Mouse (Mus musculus) right cerebral cortex, adult 2 months (tissue): ENCODE data around the gene Appbp2.

ENCODE experiments used
- DNase-seq, 2 experiments: peaks; one replicate each; pipeline ENCODE4 v3.0.0; 2021 to 2022; ENCODE audit warnings: low spot score in 2 of 2

Appbp2 gene

GRCm38 (mm10) chr11:85223248-85223647 lies 11.7 kb downstream of the Appbp2 start:
- no peak for DNase-seq

DNA sequence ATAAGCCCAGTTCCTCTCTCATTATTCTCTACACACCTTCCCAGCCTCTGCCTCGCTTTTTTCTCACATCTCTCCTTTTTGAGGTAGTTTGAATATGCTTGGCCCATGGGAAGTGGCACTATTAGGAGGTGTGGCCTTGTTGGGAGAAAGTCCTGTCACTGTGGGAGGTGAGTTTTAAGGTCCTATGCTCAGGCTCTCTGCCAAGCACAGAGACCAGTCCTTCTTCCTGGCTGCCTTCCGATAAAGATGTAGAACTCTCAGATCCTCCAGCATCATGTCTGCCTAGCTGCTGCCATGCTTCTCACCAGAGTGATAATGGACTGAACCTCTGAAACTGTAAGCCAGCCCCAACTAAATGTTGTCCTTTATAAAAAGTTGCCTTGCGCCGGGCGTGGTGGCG lies 12.4 kb downstream of the Appbp2 start:
- no peak for DNase-seq

DNA sequence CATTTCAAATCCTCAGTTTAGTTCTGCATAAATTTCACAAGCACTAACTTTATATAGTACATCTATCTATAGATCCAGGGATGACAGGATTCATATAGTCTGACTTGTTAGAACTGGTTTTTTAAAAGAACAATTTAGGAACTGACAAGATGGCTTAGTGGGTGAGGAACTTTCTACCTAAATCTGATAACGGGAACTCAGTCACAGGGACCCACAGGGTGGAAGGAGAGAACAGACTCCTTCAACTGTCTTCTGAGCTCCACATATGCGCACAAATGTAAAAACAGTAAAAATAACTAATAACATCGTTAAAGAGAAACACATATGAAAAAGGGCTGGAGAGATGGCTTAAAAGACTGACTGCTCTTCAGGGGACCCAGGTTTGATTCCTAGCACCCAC lies 15.9 kb downstream of the Appbp2 start:
- no peak for DNase-seq

DNA sequence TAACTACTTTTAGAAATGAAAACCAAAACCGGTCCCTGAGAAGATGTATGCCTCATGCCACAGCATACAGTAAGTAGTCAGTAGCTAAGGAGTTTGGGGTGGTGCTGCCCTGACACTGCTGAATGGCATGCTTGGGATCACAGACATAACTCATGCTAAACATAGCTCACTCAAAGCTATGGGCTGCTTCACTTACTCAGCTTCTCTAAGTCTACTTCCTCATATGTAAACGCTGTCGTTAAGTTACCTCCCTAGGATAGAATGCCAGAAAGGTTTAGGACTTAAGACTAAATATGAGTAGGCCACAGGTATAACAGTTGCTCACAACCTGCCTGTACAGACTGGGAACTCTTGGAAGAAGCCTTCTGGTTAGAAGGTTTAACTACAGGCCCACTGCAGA lies 20.3 kb downstream of the Appbp2 start:
- DNase-seq: no peak

DNA sequence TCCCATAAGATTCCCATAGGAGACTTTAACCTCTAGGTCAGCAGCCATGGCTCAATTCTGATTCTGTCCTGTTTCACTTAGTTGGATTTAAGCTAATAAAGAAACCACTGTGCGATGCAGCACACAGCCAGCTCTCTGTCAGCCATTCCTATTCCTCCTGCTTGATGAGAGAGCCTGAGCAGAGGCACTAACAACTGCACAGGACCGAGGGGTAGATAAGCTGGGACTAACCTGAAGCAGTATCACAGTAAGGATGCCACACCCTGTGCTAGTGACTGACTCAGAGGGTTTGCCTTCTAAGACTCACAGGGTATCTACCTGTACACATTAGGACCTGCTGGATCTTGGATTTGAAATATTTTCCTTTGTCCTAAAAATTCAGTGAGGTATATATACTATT lies 21.7 kb downstream of the Appbp2 start:
- no peak for DNase-seq

DNA sequence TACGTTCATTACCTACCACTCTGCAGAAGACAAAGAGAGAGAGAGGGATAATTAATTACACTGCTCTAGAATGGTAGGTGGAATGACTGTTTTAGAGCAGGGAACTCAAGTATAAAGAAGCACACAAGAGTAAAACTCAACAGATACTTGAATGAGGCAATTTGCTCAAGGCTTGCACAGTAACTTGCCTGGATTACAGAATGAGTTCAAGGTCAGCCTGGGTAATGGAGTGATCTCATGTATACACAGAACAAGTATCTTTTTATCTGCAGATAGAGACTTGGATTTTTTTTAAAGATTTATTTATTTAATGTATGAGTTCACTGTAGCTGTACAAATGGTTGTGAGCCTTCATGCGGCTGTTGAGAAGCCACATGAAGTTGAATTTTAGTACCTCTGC lies 23.8 kb downstream of the Appbp2 start:
- DNase-seq: no peak

DNA sequence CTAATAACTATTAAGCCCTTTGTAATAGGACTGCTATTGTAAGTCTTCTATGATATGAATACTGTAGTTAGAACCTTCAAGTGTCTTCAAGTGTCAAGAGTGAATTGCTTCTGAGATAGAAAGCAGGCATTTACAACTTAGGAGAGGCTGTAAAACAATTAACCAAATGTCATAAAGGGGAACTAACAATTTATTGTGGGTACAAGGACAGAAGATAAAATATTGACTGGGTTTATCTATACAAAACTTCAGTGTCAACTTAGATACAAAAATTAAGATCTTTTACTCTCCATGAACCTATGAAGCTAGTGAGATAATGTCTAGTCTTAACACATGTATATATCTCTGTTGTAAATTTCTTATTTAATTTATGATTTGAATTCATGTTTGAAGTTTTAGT lies 28.7 kb downstream of the Appbp2 start:
- DNase-seq: no peak

GRCm38 (mm10) chr11:85198906-85199305 lies 36.0 kb downstream of the Appbp2 start:
- DNase-seq: no peak

DNA sequence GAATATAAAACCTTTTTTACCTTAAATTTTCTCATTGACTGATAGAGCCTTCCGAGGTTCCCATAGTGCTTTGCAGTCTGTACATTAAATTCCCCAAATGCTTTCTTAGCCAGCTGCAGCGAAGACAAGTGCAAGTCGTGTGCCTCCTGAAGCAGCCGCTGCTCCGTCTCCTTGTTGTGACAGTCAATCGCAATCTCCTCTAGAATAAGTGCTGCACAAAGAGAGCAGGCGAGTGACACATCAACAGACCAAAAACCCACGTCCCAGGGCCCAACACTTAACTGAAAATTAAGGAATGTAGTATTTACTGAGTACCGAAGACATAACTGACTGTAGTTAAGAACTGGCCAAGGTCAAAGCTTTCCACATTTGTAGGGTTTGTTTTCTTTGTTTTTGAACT lies 38.9 kb downstream of the Appbp2 start:
- no peak for DNase-seq

DNA sequence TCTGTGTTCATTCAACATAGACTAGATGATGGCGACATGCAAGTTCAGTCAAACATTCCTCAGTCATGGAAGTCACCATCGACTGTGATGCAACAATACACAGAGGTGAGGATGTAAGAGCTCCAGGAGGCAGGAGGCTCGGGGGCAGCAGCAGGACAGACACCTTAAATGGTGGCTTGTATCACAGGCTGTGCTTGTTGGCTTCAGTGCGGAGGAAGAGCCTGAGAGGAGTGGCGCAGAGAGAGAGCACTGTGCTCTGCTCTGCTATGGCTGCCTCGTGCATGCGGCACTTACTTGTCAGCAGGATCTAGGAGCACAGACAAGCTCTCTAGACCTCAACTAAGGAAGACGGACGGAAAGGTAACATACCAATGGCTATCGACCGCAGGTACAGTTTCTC lies 40.7 kb downstream of the Appbp2 start:
- DNase-seq: no peak

- DNase-seq: no peak
Observed at GRCm38 (mm10) chr11:85190741-85191140, 44.2 kb downstream of the Appbp2 start.

DNA sequence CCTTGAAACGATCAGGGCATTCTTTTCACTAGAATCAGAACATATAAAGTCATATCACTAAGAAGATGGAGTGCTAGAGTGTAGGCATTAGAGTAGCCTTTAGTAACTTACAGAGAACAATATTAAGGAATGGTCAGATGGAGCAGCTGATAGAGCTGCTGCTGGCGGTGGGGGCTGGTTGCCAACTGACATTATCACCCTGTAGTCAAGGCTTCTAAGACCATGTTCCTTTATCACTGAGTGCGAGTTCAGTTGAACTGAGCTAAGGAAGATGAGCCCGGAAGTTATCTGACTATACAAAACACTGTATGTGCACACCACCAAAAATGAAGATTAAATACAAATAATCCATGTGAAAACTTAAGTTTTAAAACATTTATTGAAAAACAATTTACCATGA lies 45.8 kb downstream of the Appbp2 start:
- no peak for DNase-seq

- DNase-seq: no peak
Observed at GRCm38 (mm10) chr11:85184839-85185238, 50.1 kb downstream of the Appbp2 start.

- no peak for DNase-seq
Observed at GRCm38 (mm10) chr11:85184082-85184481, 50.8 kb downstream of the Appbp2 start.

GRCm38 (mm10) chr11:85183284-85183779 lies 51.6 kb downstream of the Appbp2 start:
- no peak for DNase-seq

GRCm38 (mm10) chr11:85182617-85183283 lies 52.2 kb downstream of the Appbp2 start:
- DNase-seq: peak; percentile 72

DNA sequence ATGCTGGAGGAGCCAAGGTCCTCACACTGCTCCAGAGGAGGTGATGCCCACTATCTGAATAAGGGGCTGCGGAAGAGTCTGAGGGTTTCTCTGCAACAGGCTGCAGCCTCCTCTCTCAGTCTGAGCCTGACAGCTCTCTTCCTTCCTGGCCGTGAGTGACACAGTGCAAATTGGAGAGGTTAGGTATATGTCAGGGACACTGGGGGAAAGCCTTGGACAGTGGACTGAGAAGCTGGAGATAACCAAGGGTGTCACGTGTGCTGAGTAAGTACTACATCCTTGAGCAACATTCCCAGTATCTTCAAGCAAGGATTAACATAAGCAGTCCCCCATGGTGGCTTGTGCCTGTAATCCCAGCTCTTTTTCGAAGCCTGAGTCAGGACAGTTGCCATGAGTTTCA lies 56.5 kb downstream of the Appbp2 start:
- DNase-seq: no peak

GRCm38 (mm10) chr11:85177761-85178160 lies 57.2 kb downstream of the Appbp2 start:
- DNase-seq: no peak

- DNase-seq: no peak
Observed at GRCm38 (mm10) chr11:85175941-85176340, 59.0 kb downstream of the Appbp2 start.

DNA sequence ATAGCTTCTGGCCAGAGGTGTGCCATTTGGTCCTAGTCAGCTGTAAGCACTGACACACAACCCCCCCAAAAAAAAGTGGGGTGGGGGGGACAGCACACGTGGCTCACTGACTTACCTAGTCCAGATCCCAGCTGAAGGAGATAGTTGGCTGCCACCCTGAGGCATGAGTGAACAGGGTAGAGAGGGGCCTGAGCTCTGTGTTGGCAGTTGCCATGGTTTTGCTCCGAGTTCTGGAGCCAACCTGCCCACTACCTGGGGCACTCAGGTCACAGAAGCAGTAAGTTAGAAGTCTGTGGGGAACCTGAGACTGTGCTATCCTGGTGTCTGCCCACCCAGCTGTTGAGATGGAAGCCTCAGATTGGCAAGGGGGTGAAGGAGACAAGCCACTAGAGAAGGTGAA lies 64.1 kb downstream of the Appbp2 start:
- DNase-seq: no peak

- peak; percentile 89 to 90 for DNase-seq
Observed at GRCm38 (mm10) chr11:85170058-85170740, 64.7 kb downstream of the Appbp2 start, which contains the start of gene 1700125H20Rik. 1700125H20Rik (plus strand) TSS chr11:85170404.

DNA sequence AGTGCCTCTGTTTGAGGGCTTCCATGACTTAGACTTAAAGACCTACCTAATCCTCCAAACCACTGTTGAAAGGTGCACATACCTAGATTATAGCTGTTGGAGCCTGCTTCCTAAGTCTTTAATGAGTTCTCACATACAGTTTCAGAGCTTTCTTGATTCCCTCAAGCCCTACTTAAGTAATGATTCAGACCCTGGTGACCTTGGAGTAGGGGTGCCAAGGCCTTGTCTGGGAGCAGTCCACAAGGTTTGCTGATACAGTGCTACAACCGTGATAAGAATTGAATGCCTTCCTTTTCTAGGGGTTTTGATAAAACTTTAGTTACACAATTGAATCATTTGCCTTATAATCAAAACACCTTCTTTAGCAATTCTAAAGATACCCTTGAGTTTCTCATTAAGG lies 67.4 kb downstream of the Appbp2 start:
- DNase-seq: no peak

DNA sequence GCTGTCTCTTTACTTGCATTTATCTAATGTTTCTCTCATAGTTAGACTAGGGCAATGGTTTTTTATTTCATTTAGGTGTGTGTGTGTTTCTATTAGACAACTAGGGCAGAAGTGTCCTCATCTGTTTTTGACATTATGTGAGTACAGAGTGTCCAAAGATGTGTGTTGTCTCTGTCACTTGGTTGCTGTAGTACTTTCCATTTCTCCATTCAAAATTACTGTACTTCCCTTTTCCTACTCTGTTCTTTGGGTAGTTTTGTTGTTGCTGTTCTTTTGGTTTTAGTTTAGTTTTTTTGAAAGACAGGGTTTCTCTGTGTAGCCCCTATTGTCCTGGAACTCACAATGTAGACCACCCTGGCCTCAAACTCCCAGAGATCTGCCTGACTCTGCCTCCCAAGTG lies 70.6 kb downstream of the Appbp2 start:
- no peak for DNase-seq
